Mouse (Mus musculus) forebrain, embryonic 13.5 days (tissue): Measurements from ENCODE around the gene L3mbtl4. TPM values are rescaled to one million over a fixed set of nuclear protein-coding genes. Genes with fewer than 3 reads are reported as not detected.
"Not testable (repeated sequence)": the region's sequence is repeated elsewhere in the genome, so short reads cannot be mapped to it uniquely, and the experiment has no call there.

Source experiments
- ATAC-seq: fragments of 200-750 bp; cut with Nextera tagmentation; 2 replicates; pipeline ENCODE4 v1.8.0; 2017
- H3K27ac ChIP-seq: fragments of 300-500 bp; sonication (generic); 2 replicates; pipeline ENCODE4 v1.5.1; 2015; ENCODE audit warnings: inconsistent platforms, mild to moderate bottlenecking, moderate library complexity
- H3K27me3 ChIP-seq: fragments of 300-500 bp; sonication (generic); 2 replicates; pipeline ENCODE4 v1.6.1; 2015; ENCODE audit warnings: mild to moderate bottlenecking, inconsistent platforms
- H3K36me3 ChIP-seq: fragments of 300-500 bp; sonication (generic); 2 replicates; pipeline ENCODE4 v1.6.1; 2015; ENCODE audit warnings: mild to moderate bottlenecking, inconsistent platforms; ENCODE audit not compliant: poor library complexity, severe bottlenecking
- H3K4me1 ChIP-seq: fragments of 300-500 bp; sonication (generic); 2 replicates; pipeline ENCODE4 v1.6.1; 2015; ENCODE audit warnings: inconsistent platforms
- H3K4me2 ChIP-seq: fragments of 300-500 bp; sonication (generic); 2 replicates; pipeline ENCODE4 v1.6.1; 2015; ENCODE audit warnings: inconsistent platforms, mild to moderate bottlenecking, moderate library complexity
- H3K4me3 ChIP-seq: fragments of 300-500 bp; sonication (generic); 2 replicates; pipeline ENCODE4 v1.5.1; 2015; ENCODE audit warnings: mild to moderate bottlenecking, inconsistent platforms
- H3K9ac ChIP-seq: fragments of 300-500 bp; sonication (generic); 2 replicates; pipeline ENCODE4 v1.6.1; 2015; ENCODE audit warnings: mild to moderate bottlenecking, inconsistent platforms
- H3K9me3 ChIP-seq: fragments of 300-500 bp; sonication (generic); replicated peaks from 2 replicates; pipeline ENCODE4 v1.6.1; 2016; ENCODE audit warnings: inconsistent platforms
- WGBS: fragments of 180-500 bp; shearing (Covaris S2); methylation state at CpG from one replicate; pipeline ENCODE4 v1.1.7; 2015; 5-methylcytosine and 5-hydroxymethylcytosine counted together
- polyA plus RNA-seq: library from polyadenylated mRNA; unstranded; fragments of >200 nt; fragmentation: Nextera tagmentation; extraction: Ambion mirVana; gene quantifications from 2 replicates; pipeline ENCODE4 v1.2.1, GENCODE M21; 2015

The L3mbtl4 gene
- polyA plus RNA-seq, 1 experiment from 2014 or later: 0.93 TPM

- not testable (repeated sequence) for H3K27me3 ChIP-seq, H3K4me1 ChIP-seq, H3K27ac ChIP-seq, H3K4me3 ChIP-seq, H3K9me3 ChIP-seq, H3K36me3 ChIP-seq, H3K4me2 ChIP-seq, H3K9ac ChIP-seq, ATAC-seq
- 69% methylated on average over 1 of the region's 1 CpGs for WGBS
Observed at GRCm38 (mm10) chr17:68407121-68407520, 133.5 kb downstream of the L3mbtl4 start.

DNA sequence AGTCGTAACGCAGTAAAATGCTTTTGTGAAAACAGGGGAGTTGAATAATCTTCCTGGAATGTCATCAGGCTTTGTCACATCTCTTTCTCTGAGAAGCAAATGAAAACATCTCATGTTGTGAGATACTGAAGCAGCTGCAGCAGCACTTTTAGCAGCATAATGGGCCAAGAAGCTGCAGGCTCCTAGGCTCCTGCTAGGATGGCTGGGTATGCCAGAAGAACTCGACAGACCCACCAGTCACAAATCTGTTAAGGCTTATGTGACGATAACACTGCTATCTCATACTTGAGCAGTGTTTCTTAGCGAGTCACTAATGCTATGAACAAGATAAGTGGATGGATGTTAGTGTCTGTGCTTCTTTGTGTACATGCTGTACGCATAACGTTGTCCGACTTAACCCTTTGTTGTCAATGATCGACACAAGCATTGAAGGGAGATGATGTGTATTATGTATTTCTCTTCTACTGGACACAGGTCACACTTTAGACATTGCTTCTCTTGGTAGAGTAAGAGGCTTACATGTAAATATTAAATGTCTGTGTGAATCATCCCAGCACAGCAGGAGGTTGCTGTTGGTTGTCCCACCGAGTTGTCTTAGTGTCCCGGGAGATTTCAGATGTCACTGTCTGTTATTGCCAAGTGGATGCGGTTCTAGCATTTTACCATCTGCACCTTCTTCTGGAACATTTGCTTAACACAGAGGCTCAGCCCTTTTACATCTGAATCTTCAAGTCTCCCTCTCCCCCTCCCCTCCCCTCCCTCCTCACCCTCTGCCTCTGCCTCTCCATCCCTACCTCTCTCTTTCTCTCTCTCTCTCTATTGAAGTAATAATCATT is 149.3 kb downstream of the L3mbtl4 start:
- ATAC-seq: peak; percentile 78
- no peaks in the 10 kb centered on the region for H3K4me1 ChIP-seq
- no peak overlapping the region for H3K4me2 ChIP-seq
- H3K36me3 ChIP-seq: no peaks in the 10 kb centered on the region
- no peaks in the 10 kb centered on the region for H3K27me3 ChIP-seq
- 66% methylated on average over 12 of the region's 12 CpGs for WGBS
- no peak overlapping the region for H3K4me3 ChIP-seq
- H3K27ac ChIP-seq: peak overlapping the region; percentile 25; the same call in 1 of the 2 replicates
- H3K9ac ChIP-seq: no peak overlapping the region
- H3K9me3 ChIP-seq: no peaks in the 10 kb centered on the region

GRCm38 (mm10) chr17:68433576-68433975 is 160.0 kb downstream of the L3mbtl4 start:
- no peaks in the 10 kb centered on the region for H3K27me3 ChIP-seq
- ATAC-seq: no peak
- H3K9me3 ChIP-seq: no peaks in the 10 kb centered on the region
- 68% methylated on average over 5 of the region's 5 CpGs for WGBS
- no peaks in the 10 kb centered on the region for H3K36me3 ChIP-seq
- H3K27ac ChIP-seq: no peak overlapping the region
- H3K4me1 ChIP-seq: no peaks in the 10 kb centered on the region
- no peak overlapping the region for H3K4me2 ChIP-seq
- H3K9ac ChIP-seq: no peak overlapping the region
- no peak overlapping the region for H3K4me3 ChIP-seq

GRCm38 (mm10) chr17:68450921-68451320 is 177.3 kb downstream of the L3mbtl4 start:
- H3K4me1 ChIP-seq: no peaks in the 10 kb centered on the region
- H3K9me3 ChIP-seq: no peaks in the 10 kb centered on the region
- WGBS: 72% methylated on average over 1 of the region's 1 CpGs
- no peaks in the 10 kb centered on the region for H3K27me3 ChIP-seq
- no peak overlapping the region for H3K27ac ChIP-seq
- H3K4me2 ChIP-seq: no peak overlapping the region
- H3K4me3 ChIP-seq: no peak overlapping the region
- no peak for ATAC-seq
- H3K9ac ChIP-seq: no peak overlapping the region
- no peaks in the 10 kb centered on the region for H3K36me3 ChIP-seq

GRCm38 (mm10) chr17:68461471-68461870 is 187.9 kb downstream of the L3mbtl4 start:
- WGBS: 84% methylated on average over 5 of the region's 5 CpGs
- Histone ChIP-seq H3K36me3 (no peaks in the 10 kb centered on the region), H3K27ac (no peak overlapping the region), H3K27me3 (no peaks in the 10 kb centered on the region), H3K4me1 (no peaks in the 10 kb centered on the region), H3K4me3 (no peak overlapping the region), H3K9me3 (no peaks in the 10 kb centered on the region), H3K4me2 (no peak overlapping the region), H3K9ac (no peak overlapping the region)
- no peak for ATAC-seq

DNA sequence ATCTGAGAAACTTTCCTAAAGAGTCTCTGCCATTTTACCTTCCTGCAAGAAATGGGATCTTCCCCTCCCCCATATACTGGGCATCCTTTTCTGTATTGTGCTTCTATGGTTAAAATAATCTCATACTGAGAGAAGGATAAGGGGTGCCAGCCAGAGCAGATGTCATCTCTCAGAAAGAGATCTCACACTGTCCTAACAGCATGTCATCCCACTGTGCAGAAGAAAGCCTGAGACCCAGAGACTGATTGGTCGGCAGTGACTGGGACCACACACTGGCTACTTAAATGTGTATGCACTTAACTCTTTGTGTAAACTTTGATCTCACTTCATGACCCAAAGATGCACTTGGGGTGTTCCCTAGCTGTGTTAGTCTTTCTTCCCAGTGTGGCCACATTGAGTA is 193.7 kb downstream of the L3mbtl4 start:
- no peak overlapping the region for H3K4me3 ChIP-seq
- no peak overlapping the region for H3K9ac ChIP-seq
- no peak overlapping the region for H3K27ac ChIP-seq
- WGBS: 48% methylated on average over 1 of the region's 1 CpGs
- H3K4me1 ChIP-seq: no peaks in the 10 kb centered on the region
- H3K36me3 ChIP-seq: no peaks in the 10 kb centered on the region
- no peak overlapping the region for H3K4me2 ChIP-seq
- no peak for ATAC-seq
- no peaks in the 10 kb centered on the region for H3K9me3 ChIP-seq
- H3K27me3 ChIP-seq: no peaks in the 10 kb centered on the region

DNA sequence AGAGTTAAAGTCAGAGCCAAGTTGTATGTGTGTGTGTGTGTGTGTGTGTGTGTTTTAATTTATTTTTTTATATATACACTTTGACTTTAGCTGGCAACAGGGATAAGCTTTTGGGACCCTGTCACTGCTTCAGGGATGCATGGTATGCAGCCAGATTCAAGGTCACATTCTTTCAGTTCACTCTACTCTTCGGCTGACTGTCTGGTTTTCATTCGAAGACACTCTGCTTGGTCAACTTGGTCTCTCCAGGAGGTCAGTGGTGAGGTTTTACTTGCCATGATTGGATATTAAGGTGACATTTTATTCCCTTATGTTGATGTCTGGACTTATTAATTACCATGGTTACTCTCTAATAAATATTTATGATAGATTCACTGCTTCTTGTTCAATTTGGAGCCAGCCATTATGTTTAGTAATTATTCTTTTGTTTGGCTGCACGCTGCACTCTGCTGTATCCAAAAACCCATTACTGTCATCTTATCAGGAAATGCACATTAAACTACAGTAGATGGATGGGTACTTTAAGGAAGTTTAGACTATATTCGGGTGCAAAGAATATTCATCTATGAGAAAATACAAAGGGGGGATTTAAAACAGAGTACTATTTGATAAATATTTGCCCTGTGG is 216.6 kb downstream of the L3mbtl4 start:
- no peak overlapping the region for H3K9ac ChIP-seq
- H3K4me3 ChIP-seq: no peak overlapping the region
- H3K4me1 ChIP-seq: no peaks in the 10 kb centered on the region
- ATAC-seq: peak; percentile 71
- no peaks in the 10 kb centered on the region for H3K36me3 ChIP-seq
- H3K4me2 ChIP-seq: no peak overlapping the region
- 28% methylated on average over 4 of the region's 4 CpGs for WGBS
- H3K27ac ChIP-seq: no peak overlapping the region
- no peaks in the 10 kb centered on the region for H3K27me3 ChIP-seq
- no peaks in the 10 kb centered on the region for H3K9me3 ChIP-seq

GRCm38 (mm10) chr17:68492231-68492630 is 218.6 kb downstream of the L3mbtl4 start:
- H3K4me1 ChIP-seq: no peaks in the 10 kb centered on the region
- 88% methylated on average over 3 of the region's 3 CpGs for WGBS
- H3K36me3 ChIP-seq: no peaks in the 10 kb centered on the region
- no peaks in the 10 kb centered on the region for H3K9me3 ChIP-seq
- H3K4me2 ChIP-seq: no peak overlapping the region
- H3K4me3 ChIP-seq: no peak overlapping the region
- no peaks in the 10 kb centered on the region for H3K27me3 ChIP-seq
- H3K9ac ChIP-seq: no peak overlapping the region
- H3K27ac ChIP-seq: no peak overlapping the region
- no peak for ATAC-seq

GRCm38 (mm10) chr17:68502998-68503397 is 229.4 kb downstream of the L3mbtl4 start:
- not testable (repeated sequence) for H3K9me3 ChIP-seq, H3K4me1 ChIP-seq, H3K9ac ChIP-seq, ATAC-seq, H3K36me3 ChIP-seq, H3K4me2 ChIP-seq, H3K27ac ChIP-seq, H3K27me3 ChIP-seq, H3K4me3 ChIP-seq
- WGBS: 88% methylated on average over 2 of the region's 4 CpGs

DNA sequence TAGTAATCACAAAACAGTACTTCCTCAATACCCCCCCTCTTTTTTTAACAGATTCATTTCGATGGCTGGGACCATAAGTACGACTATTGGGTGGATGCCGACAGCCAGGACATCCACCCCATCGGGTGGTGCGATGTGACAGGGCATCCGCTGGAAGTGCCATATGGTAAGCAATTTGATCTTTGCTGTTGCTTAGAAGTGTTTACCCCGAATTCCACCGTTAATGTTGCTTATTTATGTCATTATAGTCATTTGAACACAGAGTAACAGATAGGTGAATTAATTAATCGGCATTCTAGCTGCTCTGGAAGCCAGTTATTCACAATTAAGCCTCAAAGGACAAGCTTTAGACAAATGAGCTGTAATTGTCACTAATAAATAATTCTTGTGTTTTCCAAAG is 286.1 kb downstream of the L3mbtl4 start:
- Histone ChIP-seq H3K27me3 (no peaks in the 10 kb centered on the region), H3K4me2 (peak overlapping the region; percentile 18; the same call in 1 of the 2 replicates), H3K27ac (no peak overlapping the region), H3K9ac (no peak overlapping the region), H3K9me3 (no peaks in the 10 kb centered on the region), H3K4me3 (no peak overlapping the region), H3K36me3 (no peaks in the 10 kb centered on the region), H3K4me1 (peaks cover 20% of the 10 kb centered on the region)
- WGBS: 34% methylated on average over 9 of the region's 9 CpGs
- ATAC-seq: peak; percentile 46

DNA sequence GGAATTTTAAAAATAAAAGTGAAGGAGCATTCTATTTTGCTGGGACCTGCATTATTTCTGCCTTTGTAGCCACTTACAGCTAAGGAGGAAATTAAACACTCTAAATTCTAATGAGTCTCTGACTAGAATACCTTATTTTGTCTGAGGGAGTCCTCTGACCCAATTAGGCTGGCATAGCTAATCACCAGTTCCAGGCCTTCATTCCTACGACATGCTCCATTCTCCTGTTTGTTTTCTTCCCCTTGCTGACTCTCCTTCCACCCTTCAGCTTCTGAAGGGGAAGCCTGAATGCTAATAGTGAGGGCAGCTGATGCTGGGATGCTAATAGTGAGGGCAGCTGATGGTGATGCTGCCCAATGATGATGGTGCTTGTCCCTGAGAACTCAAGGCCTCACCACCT is 286.7 kb downstream of the L3mbtl4 start:
- Histone ChIP-seq H3K27me3 (no peaks in the 10 kb centered on the region), H3K4me3 (no peak overlapping the region), H3K9ac (no peak overlapping the region), H3K9me3 (no peaks in the 10 kb centered on the region), H3K4me2 (no peak overlapping the region), H3K4me1 (peaks cover 20% of the 10 kb centered on the region), H3K27ac (no peak overlapping the region), H3K36me3 (no peaks in the 10 kb centered on the region)
- WGBS: 15% methylated on average over 1 of the region's 1 CpGs
- ATAC-seq: peak; percentile 91

DNA sequence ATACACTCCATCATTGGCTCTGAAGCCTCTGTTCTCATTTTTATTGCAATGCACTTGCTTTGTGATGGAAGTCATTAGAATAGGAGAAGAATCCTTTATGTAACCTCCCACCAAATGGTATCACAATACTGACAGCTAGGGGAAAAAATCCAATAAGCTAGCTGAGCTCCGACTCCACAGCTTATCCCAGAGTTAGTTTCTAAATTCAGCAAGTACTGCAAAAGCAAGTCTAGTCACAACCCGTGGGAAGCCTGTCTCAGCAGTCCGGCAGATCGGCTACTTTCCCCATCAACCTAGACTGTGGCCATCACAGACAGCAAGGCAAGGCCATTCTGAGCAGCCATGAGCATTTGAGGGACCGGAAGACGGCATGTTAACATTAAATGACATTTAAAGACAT is 298.2 kb downstream of the L3mbtl4 start:
- no peak overlapping the region for H3K27ac ChIP-seq
- no peaks in the 10 kb centered on the region for H3K9me3 ChIP-seq
- WGBS: 94% methylated on average over 6 of the region's 6 CpGs
- H3K4me2 ChIP-seq: no peak overlapping the region
- no peaks in the 10 kb centered on the region for H3K36me3 ChIP-seq
- no peak overlapping the region for H3K4me3 ChIP-seq
- H3K4me1 ChIP-seq: no peaks in the 10 kb centered on the region
- no peak overlapping the region for H3K9ac ChIP-seq
- ATAC-seq: no peak
- no peaks in the 10 kb centered on the region for H3K27me3 ChIP-seq
